Mouse (Mus musculus): ENCODE data around the gene Klrg2. TPM values are rescaled to one million over a fixed set of nuclear protein-coding genes. Genes with fewer than 3 reads are reported as not detected.

Klrg2 gene
- polyA plus RNA-seq, 1 experiment = 3.4 TPM

DNA sequence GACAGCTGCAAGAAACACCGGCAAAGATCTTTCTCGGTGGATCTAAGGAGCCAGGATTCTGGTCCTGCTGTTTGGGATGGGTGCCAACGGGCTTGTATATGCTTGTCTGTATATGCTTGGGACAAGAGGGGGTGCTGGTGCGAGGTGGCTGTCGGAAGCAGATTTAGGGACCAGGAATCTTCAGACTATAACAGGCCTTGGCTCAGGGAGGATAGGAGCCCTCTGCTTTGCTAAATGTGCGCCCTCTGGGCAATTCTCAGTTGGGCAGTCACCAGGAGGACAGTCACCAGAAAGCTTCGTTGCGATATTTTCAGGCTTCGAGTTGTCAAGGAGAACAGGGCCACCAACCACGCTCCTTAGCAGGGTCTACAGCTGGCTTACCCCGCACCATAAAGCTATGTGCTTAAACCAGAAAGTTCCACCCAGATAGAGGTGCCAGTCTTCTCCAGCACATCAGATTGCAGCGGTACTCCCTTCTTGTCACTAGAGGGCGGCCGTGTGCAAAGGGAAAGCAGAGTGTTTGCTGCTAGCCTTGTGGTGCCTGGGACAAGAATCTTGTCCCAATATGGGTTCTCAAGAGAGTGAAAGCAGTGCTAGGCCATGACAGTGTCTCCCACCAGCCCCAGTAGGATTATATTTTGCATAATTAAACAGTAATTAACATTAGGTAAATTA is 13.4 kb upstream of the Klrg2 start:
- Histone ChIP-seq H3K79me3 (ENCODE audit: low read depth) (no peaks in the 10 kb centered on the region), H3K79me2 (ENCODE audit: control insufficient read depth, insufficient read depth) (no peaks in the 10 kb centered on the region), H3K27me3 (ENCODE audit: control insufficient read depth, insufficient read depth, insufficient read length) (no peaks in the 10 kb centered on the region), H3K36me3 (ENCODE audit: control insufficient read depth, insufficient read depth) (no peaks in the 10 kb centered on the region), H3K4me3 (ENCODE audit: insufficient read depth, poor library complexity, severe bottlenecking) (no peak overlapping the region), H3ac (ENCODE audit: control insufficient read depth, insufficient read length, low read depth) (no peak overlapping the region)
- TF ChIP-seq MYOD1 (IDR thresholded peaks at IDR 0.05; ENCODE audit: control insufficient read depth, insufficient read length, low read depth) (no peak), CTCF (IDR thresholded peaks at IDR 0.05; ENCODE audit: control insufficient read depth, insufficient read depth, insufficient read length) (peak; percentile 49)

DNA sequence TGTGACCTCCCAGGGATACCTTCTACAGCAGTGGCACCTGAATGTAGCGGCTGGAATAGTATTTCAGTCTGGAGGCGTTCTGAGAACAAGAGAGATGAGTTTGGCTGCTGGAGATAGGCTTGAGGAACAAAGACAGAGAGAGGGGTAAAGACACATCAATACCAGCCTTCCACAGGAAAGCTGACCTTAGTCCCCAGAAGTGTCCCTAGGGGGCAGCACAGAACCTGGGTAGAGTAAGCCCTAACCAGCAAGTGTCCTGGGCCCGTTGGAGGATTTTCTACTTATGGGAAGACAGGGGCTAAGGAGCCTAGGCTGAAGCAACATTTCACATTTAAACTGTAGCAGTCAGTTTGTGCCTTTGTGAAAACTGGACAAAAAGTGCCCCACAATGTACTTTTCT is 12.5 kb upstream of the Klrg2 start:
- H3K79me3 ChIP-seq (ENCODE audit: low read depth) = no peaks in the 10 kb centered on the region

DNA sequence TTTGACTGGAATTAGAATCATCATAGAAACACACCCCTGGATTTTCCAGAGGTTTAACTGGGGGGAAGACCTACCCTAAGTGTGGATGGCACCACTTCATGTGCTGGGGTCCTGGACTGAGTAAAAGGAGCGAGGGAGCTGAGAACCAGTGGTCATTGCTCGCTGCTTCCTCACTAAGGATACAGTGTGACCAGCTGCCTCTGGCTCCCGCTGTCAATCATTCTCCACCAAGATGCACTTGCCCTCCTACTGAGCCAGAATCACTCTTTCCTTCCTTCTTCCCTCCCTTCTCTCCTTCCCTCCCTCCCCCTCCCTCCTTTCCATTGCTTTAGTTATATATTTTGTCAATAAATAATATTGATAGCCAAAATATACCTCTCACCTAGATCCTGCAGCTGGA is 6.0 kb upstream of the Klrg2 start:
- no peak overlapping the region for H3K4me3 ChIP-seq (ENCODE audit: insufficient read depth, poor library complexity, severe bottlenecking)
- no peaks in the 10 kb centered on the region for H3K36me3 ChIP-seq (ENCODE audit: control insufficient read depth, insufficient read depth)
- no peak overlapping the region for H3ac ChIP-seq (ENCODE audit: control insufficient read depth, insufficient read length, low read depth)
- no peaks in the 10 kb centered on the region for H3K27me3 ChIP-seq (ENCODE audit: control insufficient read depth, insufficient read depth, insufficient read length)
- H3K79me3 ChIP-seq (ENCODE audit: low read depth) = no peaks in the 10 kb centered on the region
- H3K79me2 ChIP-seq (ENCODE audit: control insufficient read depth, insufficient read depth) = no peaks in the 10 kb centered on the region
- no peak for TF ChIP-seq MYOG (IDR thresholded peaks at IDR 0.05; ENCODE audit: control insufficient read depth, extremely low read depth, insufficient read length)
- TF ChIP-seq MYOD1 (IDR thresholded peaks at IDR 0.05; ENCODE audit: control insufficient read depth, insufficient read length, low read depth) = peak; percentile 33

More for the DNA sequence above, 12.5 kb upstream of the Klrg2 start:
- TF ChIP-seq USF1 (IDR thresholded peaks at IDR 0.05; ENCODE audit: low read depth) = no peak
- TF ChIP-seq FOSL1 (IDR thresholded peaks at IDR 0.05; ENCODE audit: insufficient read depth, low read length, poor library complexity, severe bottlenecking) = no peak
- TF ChIP-seq CEBPB (IDR thresholded peaks at IDR 0.05; ENCODE audit: low read depth) = no peak
- TF ChIP-seq MYOG (IDR thresholded peaks at IDR 0.05; ENCODE audit: control insufficient read depth, extremely low read depth, insufficient read length) = no peak
- TF ChIP-seq MAX (IDR thresholded peaks at IDR 0.05) = no peak
- TF ChIP-seq MYOD1 (IDR thresholded peaks at IDR 0.05; ENCODE audit: control insufficient read depth, insufficient read length, low read depth) = no peak
- no peak for TF ChIP-seq CTCF (IDR thresholded peaks at IDR 0.05; ENCODE audit: control insufficient read depth, insufficient read depth, insufficient read length)
- H3K27me3 ChIP-seq (ENCODE audit: control insufficient read depth, insufficient read depth, insufficient read length) = no peaks in the 10 kb centered on the region
- H3K4me3 ChIP-seq (ENCODE audit: insufficient read depth, poor library complexity, severe bottlenecking) = no peak overlapping the region
- no peak overlapping the region for H3ac ChIP-seq (ENCODE audit: control insufficient read depth, insufficient read length, low read depth)
- no peaks in the 10 kb centered on the region for H3K36me3 ChIP-seq (ENCODE audit: control insufficient read depth, insufficient read depth)
- no peaks in the 10 kb centered on the region for H3K79me2 ChIP-seq (ENCODE audit: control insufficient read depth, insufficient read depth)

DNA sequence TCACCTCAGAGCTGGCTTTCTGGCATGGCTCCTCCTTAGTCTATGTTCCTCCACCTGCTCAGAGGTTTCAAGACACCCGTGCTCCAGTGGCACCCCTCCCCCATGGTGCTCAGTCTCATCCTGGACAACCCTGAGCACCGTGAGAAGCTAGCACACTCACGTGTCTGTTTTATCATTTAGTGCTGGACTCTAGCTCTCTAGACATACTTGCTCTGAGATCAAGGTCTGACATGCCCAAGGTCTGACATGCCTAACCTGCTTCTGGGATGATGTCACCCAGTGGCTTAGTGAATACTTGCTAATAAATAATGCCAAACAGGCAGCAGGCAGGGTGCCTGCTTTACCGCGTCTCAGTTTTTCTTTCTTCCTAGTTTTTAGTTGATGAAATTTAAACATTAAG is 5.6 kb upstream of the Klrg2 start:
- Histone ChIP-seq H3K79me2 (ENCODE audit: control insufficient read depth, insufficient read depth) (no peaks in the 10 kb centered on the region), H3K27me3 (ENCODE audit: control insufficient read depth, insufficient read depth, insufficient read length) (no peaks in the 10 kb centered on the region), H3K4me3 (ENCODE audit: insufficient read depth, poor library complexity, severe bottlenecking) (no peak overlapping the region), H3ac (ENCODE audit: control insufficient read depth, insufficient read length, low read depth) (no peak overlapping the region), H3K36me3 (ENCODE audit: control insufficient read depth, insufficient read depth) (no peaks in the 10 kb centered on the region), H3K79me3 (ENCODE audit: low read depth) (no peaks in the 10 kb centered on the region)
- TF ChIP-seq CEBPB (IDR thresholded peaks at IDR 0.05; ENCODE audit: low read depth) (no peak), CTCF (IDR thresholded peaks at IDR 0.05; ENCODE audit: control insufficient read depth, insufficient read depth, insufficient read length) (no peak), MYOD1 (IDR thresholded peaks at IDR 0.05; ENCODE audit: control insufficient read depth, insufficient read length, low read depth) (no peak), MAX (IDR thresholded peaks at IDR 0.05) (no peak), MYOG (IDR thresholded peaks at IDR 0.05; ENCODE audit: control insufficient read depth, extremely low read depth, insufficient read length) (no peak), FOSL1 (IDR thresholded peaks at IDR 0.05; ENCODE audit: insufficient read depth, low read length, poor library complexity, severe bottlenecking) (no peak), USF1 (IDR thresholded peaks at IDR 0.05; ENCODE audit: low read depth) (no peak)

- no peak overlapping the region for H3K4me3 ChIP-seq (ENCODE audit: insufficient read depth, poor library complexity, severe bottlenecking)
- no peak overlapping the region for H3ac ChIP-seq (ENCODE audit: control insufficient read depth, insufficient read length, low read depth)
- H3K27me3 ChIP-seq (ENCODE audit: control insufficient read depth, insufficient read depth, insufficient read length) = no peaks in the 10 kb centered on the region
- TF ChIP-seq CTCF (IDR thresholded peaks at IDR 0.05; ENCODE audit: control insufficient read depth, insufficient read depth, insufficient read length) = no peak
- no peak for TF ChIP-seq MYOD1 (IDR thresholded peaks at IDR 0.05; ENCODE audit: control insufficient read depth, insufficient read length, low read depth)
- no peak for TF ChIP-seq MYOG (IDR thresholded peaks at IDR 0.05; ENCODE audit: control insufficient read depth, extremely low read depth, insufficient read length)
- TF ChIP-seq FOSL1 (IDR thresholded peaks at IDR 0.05; ENCODE audit: insufficient read depth, low read length, poor library complexity, severe bottlenecking) = no peak
- no peak for TF ChIP-seq MAX (IDR thresholded peaks at IDR 0.05)
- TF ChIP-seq USF1 (IDR thresholded peaks at IDR 0.05; ENCODE audit: low read depth) = no peak
- TF ChIP-seq CEBPB (IDR thresholded peaks at IDR 0.05; ENCODE audit: low read depth) = no peak
- H3K79me2 ChIP-seq (ENCODE audit: control insufficient read depth, insufficient read depth) = no peaks in the 10 kb centered on the region
- H3K79me3 ChIP-seq (ENCODE audit: low read depth) = no peaks in the 10 kb centered on the region
- no peaks in the 10 kb centered on the region for H3K36me3 ChIP-seq (ENCODE audit: control insufficient read depth, insufficient read depth)
These were observed 4.6 kb upstream of the Klrg2 start for GRCm38 (mm10) chr6:38641645-38642044.

- H3K27me3 ChIP-seq (ENCODE audit: control insufficient read depth, insufficient read depth, insufficient read length) = no peaks in the 10 kb centered on the region
- H3K79me2 ChIP-seq (ENCODE audit: control insufficient read depth, insufficient read depth) = no peaks in the 10 kb centered on the region
- H3K36me3 ChIP-seq (ENCODE audit: control insufficient read depth, insufficient read depth) = no peaks in the 10 kb centered on the region
- H3K4me3 ChIP-seq (ENCODE audit: insufficient read depth, poor library complexity, severe bottlenecking) = no peak overlapping the region
- no peaks in the 10 kb centered on the region for H3K79me3 ChIP-seq (ENCODE audit: low read depth)
- no peak overlapping the region for H3ac ChIP-seq (ENCODE audit: control insufficient read depth, insufficient read length, low read depth)
- TF ChIP-seq CTCF (IDR thresholded peaks at IDR 0.05; ENCODE audit: control insufficient read depth, insufficient read depth, insufficient read length) (no peak), USF1 (IDR thresholded peaks at IDR 0.05; ENCODE audit: low read depth) (no peak), MYOG (IDR thresholded peaks at IDR 0.05; ENCODE audit: control insufficient read depth, extremely low read depth, insufficient read length) (no peak), MAX (IDR thresholded peaks at IDR 0.05) (no peak), CEBPB (IDR thresholded peaks at IDR 0.05; ENCODE audit: low read depth) (no peak), FOSL1 (IDR thresholded peaks at IDR 0.05; ENCODE audit: insufficient read depth, low read length, poor library complexity, severe bottlenecking) (no peak), MYOD1 (IDR thresholded peaks at IDR 0.05; ENCODE audit: control insufficient read depth, insufficient read length, low read depth) (no peak)
These were observed 4.2 kb upstream of the Klrg2 start for GRCm38 (mm10) chr6:38641228-38641627.
